Mouse (Mus musculus) monocyte, adult 59 days (primary cell): ENCODE measurements around the gene Olfr1155. TPM values are rescaled to one million over a fixed set of nuclear protein-coding genes. Genes with fewer than 3 reads are reported as not detected.

ENCODE experiments used
- total RNA-seq, 2 experiments: library from RNA; stranded (reverse); gene quantifications; one replicate each; pipeline ENCODE4 v1.2.4; 2023

The Olfr1155 gene
- not detected for total RNA-seq

GRCm38 (mm10) chr2:87945037-87945436 lies at the start of gene Olfr1155:
TSS of gene Olfr1155 (minus strand) at chr2:87945137.

GRCm38 (mm10) chr2:87989813-87990212 lies 44.9 kb upstream of the Olfr1155 start, which contains the start of gene Olfr1158:
TSS of gene Olfr1158 (plus strand) at chr2:87990113.

GRCm38 (mm10) chr2:87974563-87974962 lies 29.6 kb upstream of the Olfr1155 start, which contains the start of gene Olfr74:
TSS of gene Olfr74 (minus strand) at chr2:87974663.

GRCm38 (mm10) chr2:87968199-87968598 lies 23.3 kb upstream of the Olfr1155 start, which contains the start of gene Olfr1157:
TSS of gene Olfr1157 (minus strand) at chr2:87968299.

GRCm38 (mm10) chr2:87953000-87953399 lies 8.1 kb upstream of the Olfr1155 start, which contains the start of gene Olfr1156:
TSS of gene Olfr1156 (minus strand) at chr2:87953100.

GRCm38 (mm10) chr2:87905066-87905465 lies 39.9 kb downstream of the Olfr1155 start, which contains the start of gene Olfr1154:
TSS of gene Olfr1154 (minus strand) at chr2:87905166.

GRCm38 (mm10) chr2:87894662-87895061 lies 50.3 kb downstream of the Olfr1155 start, which contains the start of gene Olfr1153:
TSS of gene Olfr1153 (plus strand) at chr2:87894962.

Other genes starting within 250 kb of the Olfr1155 start
- gene Olfr1137, start 232.0 kb downstream of the Olfr1155 start, total RNA-seq = not detected
- not detected for gene Olfr1138, start 205.2 kb downstream of the Olfr1155 start, total RNA-seq
- not detected for gene Olfr1140, start 201.4 kb downstream of the Olfr1155 start, total RNA-seq
- gene Olfr1141, start 191.1 kb downstream of the Olfr1155 start, total RNA-seq = not detected
- gene Olfr152, start 165.7 kb downstream of the Olfr1155 start, total RNA-seq = not detected
- not detected for gene Olfr1143, start 144.5 kb downstream of the Olfr1155 start, total RNA-seq
- gene Olfr1145, start 135.3 kb downstream of the Olfr1155 start, total RNA-seq = not detected
- not detected for gene Olfr1148, start 114.6 kb downstream of the Olfr1155 start, total RNA-seq
- not detected for gene Olfr1150-ps1, start 101.1 kb downstream of the Olfr1155 start, total RNA-seq
- gene Olfr1151, start 89.3 kb downstream of the Olfr1155 start, total RNA-seq = not detected
- gene Olfr1152, start 78.6 kb downstream of the Olfr1155 start, total RNA-seq = not detected
- not detected for gene Olfr1153, start 50.2 kb downstream of the Olfr1155 start, total RNA-seq
- not detected for gene Olfr1154, start 40.0 kb downstream of the Olfr1155 start, total RNA-seq
- gene Olfr1156, start 8.0 kb upstream of the Olfr1155 start, total RNA-seq = not detected
- not detected for gene Olfr1157, start 23.2 kb upstream of the Olfr1155 start, total RNA-seq
- not detected for gene Olfr74, start 29.5 kb upstream of the Olfr1155 start, total RNA-seq
- gene Olfr1158, start 45.0 kb upstream of the Olfr1155 start, total RNA-seq = not detected
- gene Olfr1160, start 63.1 kb upstream of the Olfr1155 start, total RNA-seq = not detected
- gene Olfr1161, start 77.6 kb upstream of the Olfr1155 start, total RNA-seq = not detected
- not detected for gene Olfr73, start 92.6 kb upstream of the Olfr1155 start, total RNA-seq
- gene Olfr1162, start 106.0 kb upstream of the Olfr1155 start, total RNA-seq = not detected
- not detected for gene Olfr1163, start 126.7 kb upstream of the Olfr1155 start, total RNA-seq
- gene Olfr1164, start 148.8 kb upstream of the Olfr1155 start, total RNA-seq = not detected
- gene Olfr1166, start 183.1 kb upstream of the Olfr1155 start, total RNA-seq = not detected
- gene Olfr1167, start 210.1 kb upstream of the Olfr1155 start, total RNA-seq = not detected
- not detected for gene Olfr1168, start 236.7 kb upstream of the Olfr1155 start, total RNA-seq